Mouse (Mus musculus) testis, adult 2 months (tissue): ENCODE data around the gene Setd2. TPM values are rescaled to one million over a fixed set of nuclear protein-coding genes. Genes with fewer than 3 reads are reported as not detected.

Experiments
- H3K27ac ChIP-seq: fragments of 200-500 bp; 2 replicates; pipeline ENCODE4 v1.5.1; 2012; ENCODE audit warnings: low read depth, low read length; ENCODE audit not compliant: control insufficient read depth, insufficient read depth
- H3K27me3 ChIP-seq: fragments of 200-500 bp; 2 replicates; pipeline ENCODE4 v1.6.1; 2012; ENCODE audit warnings: mild to moderate bottlenecking, low read length, moderate library complexity; ENCODE audit not compliant: control insufficient read depth, insufficient read depth
- H3K36me3 ChIP-seq: fragments of 200-500 bp; 2 replicates; pipeline ENCODE4 v1.6.1; 2012; ENCODE audit warnings: mild to moderate bottlenecking, low read length; ENCODE audit not compliant: control insufficient read depth, insufficient read depth
- H3K4me1 ChIP-seq: fragments of 200-500 bp; 2 replicates; pipeline ENCODE4 v1.6.1; 2012; ENCODE audit warnings: low read length; ENCODE audit not compliant: control insufficient read depth, insufficient read depth
- H3K4me3 ChIP-seq: fragments of 200-500 bp; 2 replicates; pipeline ENCODE4 v1.5.1; 2012; ENCODE audit warnings: low read depth, mild to moderate bottlenecking, low read length, moderate library complexity, mixed read lengths; ENCODE audit not compliant: control insufficient read depth
- CTCF ChIP-seq: fragments of 200-500 bp; IDR thresholded peaks from 2 replicates; pipeline ENCODE4 v1.5.1; 2012; ENCODE audit warnings: low read depth, mild to moderate bottlenecking, inconsistent platforms, low read length, moderate library complexity; ENCODE audit not compliant: control insufficient read depth, insufficient read depth, insufficient replicate concordance
- POLR2A ChIP-seq: fragments of 200-500 bp; IDR thresholded peaks from 2 replicates; pipeline ENCODE4 v1.6.1; 2012; ENCODE audit warnings: low read depth, mild to moderate bottlenecking, inconsistent platforms, low read length, moderate library complexity; ENCODE audit not compliant: control insufficient read depth
- polyA plus RNA-seq: library from polyadenylated mRNA; depleted of rRNA; stranded (reverse); fragments of >200 nt; gene quantifications from 2 replicates; pipeline ENCODE4 v1.2.3, GENCODE M21; 2012

Setd2 gene
- polyA plus RNA-seq, 1 experiment, result 34.8 TPM

GRCm38 (mm10) chr9:110645219-110645618, 112.8 kb downstream of the Setd2 start:
- TF ChIP-seq CTCF (no peak), POLR2A (no peak)
- H3K4me3 ChIP-seq, result no peak overlapping the region

GRCm38 (mm10) chr9:110649775-110650174, 117.4 kb downstream of the Setd2 start:
- TF ChIP-seq POLR2A (no peak), CTCF (no peak)
- no peak overlapping the region for H3K4me3 ChIP-seq

More at GRCm38 (mm10) chr9:110645219-110645618, 112.8 kb downstream of the Setd2 start:
- Histone ChIP-seq H3K27me3 (no peaks in the 10 kb centered on the region), H3K4me1 (peaks cover 10% of the 10 kb centered on the region), H3K27ac (no peak overlapping the region), H3K36me3 (no peaks in the 10 kb centered on the region)

GRCm38 (mm10) chr9:110651931-110652722, 119.7 kb downstream of the Setd2 start:
- no peaks in the 10 kb centered on the region for H3K36me3 ChIP-seq
- no peaks in the 10 kb centered on the region for H3K27me3 ChIP-seq
- no peak overlapping the region for H3K4me3 ChIP-seq
- H3K27ac ChIP-seq, result no peak overlapping the region
- peaks cover 37% of the 10 kb centered on the region for H3K4me1 ChIP-seq
- TF ChIP-seq POLR2A (no peak), CTCF (no peak)

More at GRCm38 (mm10) chr9:110649775-110650174, 117.4 kb downstream of the Setd2 start:
- Histone ChIP-seq H3K27me3 (no peaks in the 10 kb centered on the region), H3K36me3 (no peaks in the 10 kb centered on the region), H3K4me1 (peaks cover 28% of the 10 kb centered on the region), H3K27ac (no peak overlapping the region)

GRCm38 (mm10) chr9:110652963-110653654, 120.7 kb downstream of the Setd2 start:
- H3K4me1 ChIP-seq, result peaks cover 40% of the 10 kb centered on the region

GRCm38 (mm10) chr9:110653655-110654461, 121.5 kb downstream of the Setd2 start, which contains the start of gene Nbeal2:
Nbeal2 (minus strand) TSS chr9:110654161.
- Histone ChIP-seq H3K27ac (no peak within 1 kb of the TSS), H3K4me3 (peak within 1 kb of the TSS; percentile 53), H3K27me3 (no peaks in the 10 kb centered on the region), H3K4me1 (peaks cover 36% of the 10 kb centered on the region), H3K36me3 (no peaks in the 10 kb centered on the region)
- TF ChIP-seq CTCF, result no peak
- TF ChIP-seq POLR2A, result no peak

More at GRCm38 (mm10) chr9:110652963-110653654, 120.7 kb downstream of the Setd2 start:
- Histone ChIP-seq H3K36me3 (no peaks in the 10 kb centered on the region), H3K4me3 (peak overlapping the region; percentile 53), H3K27ac (no peak overlapping the region), H3K27me3 (no peaks in the 10 kb centered on the region)
- TF ChIP-seq CTCF, result 0 out of 2 replicates have a peak, but pooled peaks have one; percentile 12
- TF ChIP-seq POLR2A, result no peak

- Histone ChIP-seq H3K4me3 (no peak overlapping the region), H3K36me3 (no peaks in the 10 kb centered on the region), H3K27me3 (no peaks in the 10 kb centered on the region), H3K27ac (no peak overlapping the region), H3K4me1 (peaks cover 32% of the 10 kb centered on the region)
- TF ChIP-seq POLR2A (no peak), CTCF (no peak)
These were observed 122.6 kb downstream of the Setd2 start for GRCm38 (mm10) chr9:110654726-110655650.
